Mouse (Mus musculus): Measurements from ENCODE around the gene 1700025G04Rik. TPM values are rescaled to one million over a fixed set of nuclear protein-coding genes. Genes with fewer than 3 reads are reported as not detected.
"Not testable (repeated sequence)": the region's sequence is repeated elsewhere in the genome, so short reads cannot be mapped to it uniquely, and the experiment has no call there.

Gene 1700025G04Rik
- total RNA-seq, 2 experiments from 2014 or later = 56.4 to 60.5 TPM

DNA sequence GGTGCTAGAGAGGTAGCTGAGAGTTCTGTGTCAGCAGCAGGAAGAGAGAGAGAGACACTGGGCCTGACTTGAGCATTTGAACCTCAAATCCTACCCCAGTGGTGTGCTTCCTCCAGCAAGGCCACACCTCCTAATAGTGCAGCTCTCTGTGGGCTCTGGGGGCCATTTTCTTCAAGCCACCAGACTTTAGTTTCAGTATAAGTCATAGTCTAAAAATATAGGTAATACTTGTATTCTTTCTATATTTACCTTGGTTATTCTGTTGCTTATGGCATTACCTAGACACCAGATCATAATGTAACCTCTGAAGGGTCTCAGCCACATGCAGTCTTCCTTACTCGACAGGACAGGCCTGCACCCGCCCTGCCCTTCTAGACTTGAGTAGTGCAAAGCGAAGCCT is 273.9 kb downstream of the 1700025G04Rik start:
- no peak for DNase-seq
- intact Hi-C loops (cut with DNase I) = no loop called here

DNA sequence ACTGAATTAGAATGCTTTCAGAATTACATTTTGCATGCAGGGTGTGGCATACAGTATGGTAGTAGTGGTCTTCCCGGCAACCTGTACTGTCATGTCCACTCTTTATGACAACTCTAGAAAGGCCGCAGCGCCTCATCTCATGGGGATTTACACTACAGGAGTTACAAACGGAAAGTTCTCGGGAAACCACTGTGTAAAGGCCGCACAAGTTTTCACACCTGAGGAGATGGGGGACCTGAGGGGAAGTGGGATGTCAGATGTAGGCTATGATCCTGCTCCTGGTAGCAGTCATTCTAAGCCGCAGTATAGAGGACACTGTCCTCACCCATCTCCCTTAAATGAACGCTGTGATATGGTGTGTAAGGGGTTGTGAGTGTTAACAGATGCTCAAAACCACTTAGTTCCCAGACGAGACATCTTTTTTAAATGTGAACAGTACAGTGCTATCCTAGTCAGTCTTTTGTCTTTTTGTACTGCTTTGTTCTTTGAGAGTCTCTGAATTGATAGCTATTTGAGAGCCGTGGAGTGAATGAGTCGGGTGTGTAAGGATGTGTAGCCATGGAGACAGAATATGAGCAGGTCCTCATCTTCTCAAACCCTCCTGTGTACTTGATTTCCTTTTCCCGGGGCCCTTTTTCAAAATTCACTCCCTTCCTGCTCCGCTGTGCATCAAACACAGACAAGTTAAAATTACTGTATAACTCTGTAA is 277.8 kb downstream of the 1700025G04Rik start:
- no peak for DNase-seq
- intact Hi-C loops (cut with DNase I) = no loop called here

DNA sequence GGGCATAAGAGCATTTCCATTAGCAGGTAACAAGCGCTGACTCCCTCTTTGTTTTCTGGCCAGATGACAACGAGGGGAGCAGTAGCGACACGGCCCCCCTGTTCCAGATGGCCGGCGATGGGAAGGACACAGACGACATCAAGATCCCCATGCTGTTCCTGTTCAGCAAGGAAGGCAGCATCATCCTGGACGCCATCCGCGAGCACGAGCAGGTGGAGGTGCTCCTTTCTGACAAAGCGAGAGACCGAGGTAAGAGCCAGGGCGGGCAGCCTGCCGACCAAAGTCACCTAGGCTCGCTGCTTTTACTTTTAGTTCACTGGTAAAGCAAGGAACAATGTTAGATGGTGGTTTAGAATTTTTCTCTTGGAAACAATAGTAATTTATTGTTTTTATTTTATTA is 278.5 kb downstream of the 1700025G04Rik start:
- intact Hi-C loops (cut with DNase I) = no loop called here
- no peak for DNase-seq

DNA sequence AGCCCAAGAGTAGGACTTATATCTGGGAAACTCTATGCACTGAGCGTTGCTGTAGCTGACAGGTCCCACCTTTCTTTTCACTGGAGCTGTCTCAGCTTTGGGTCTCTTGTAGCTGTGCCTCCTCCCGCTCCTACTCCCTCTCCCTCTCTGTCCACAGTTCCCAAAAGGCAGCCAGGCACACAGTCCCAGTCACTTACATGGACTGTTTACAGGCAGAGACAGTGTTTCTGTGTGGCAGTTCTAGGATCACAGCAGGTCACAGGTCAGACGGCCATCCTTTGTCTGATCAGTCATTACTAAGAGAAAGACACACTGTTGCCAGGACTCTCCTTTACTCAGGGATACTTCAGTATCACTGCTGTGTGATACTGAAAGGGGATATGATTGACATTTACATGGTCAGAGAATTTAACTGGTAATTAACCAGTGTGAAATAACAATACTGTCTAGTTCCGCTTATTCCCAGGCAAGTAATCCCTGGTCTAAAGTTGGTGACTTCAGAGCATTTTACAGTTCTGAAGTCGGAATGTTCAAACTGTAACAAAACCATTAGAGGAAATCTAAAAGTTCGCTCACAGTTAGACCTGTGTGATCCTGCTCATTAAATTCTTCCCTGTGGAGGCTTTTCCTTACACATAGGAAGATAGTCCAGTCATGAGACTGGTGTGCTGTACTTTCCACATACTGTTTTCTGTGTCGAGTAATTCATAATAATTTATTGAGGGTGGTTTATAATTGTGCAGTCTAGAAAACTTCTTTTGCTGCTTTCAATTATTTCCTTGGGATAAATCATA is 279.1 kb downstream of the 1700025G04Rik start:
- no peak for DNase-seq
- intact Hi-C loops (cut with DNase I) = no loop called here

DNA sequence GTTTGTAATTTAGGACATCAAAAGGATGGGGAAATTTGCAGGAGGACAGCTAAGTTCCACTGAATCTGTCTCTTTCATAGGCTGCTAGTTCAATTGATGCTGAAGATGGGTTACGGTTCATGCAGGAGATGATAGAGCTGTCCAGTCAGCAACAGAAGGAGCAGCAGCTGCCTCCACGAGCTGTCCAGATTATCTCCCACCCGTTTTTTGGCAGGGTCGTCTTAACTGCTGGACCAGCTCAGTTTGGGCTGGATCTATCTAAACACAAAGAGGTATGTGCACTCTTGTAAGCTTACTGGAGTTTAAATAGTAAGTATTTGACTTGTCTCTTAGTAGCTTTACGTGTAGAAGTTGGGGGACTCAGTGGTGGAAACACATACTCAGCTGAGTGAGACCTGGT is 282.6 kb downstream of the 1700025G04Rik start:
- no peak for DNase-seq
- intact Hi-C loops (cut with DNase I) = no loop called here

DNA sequence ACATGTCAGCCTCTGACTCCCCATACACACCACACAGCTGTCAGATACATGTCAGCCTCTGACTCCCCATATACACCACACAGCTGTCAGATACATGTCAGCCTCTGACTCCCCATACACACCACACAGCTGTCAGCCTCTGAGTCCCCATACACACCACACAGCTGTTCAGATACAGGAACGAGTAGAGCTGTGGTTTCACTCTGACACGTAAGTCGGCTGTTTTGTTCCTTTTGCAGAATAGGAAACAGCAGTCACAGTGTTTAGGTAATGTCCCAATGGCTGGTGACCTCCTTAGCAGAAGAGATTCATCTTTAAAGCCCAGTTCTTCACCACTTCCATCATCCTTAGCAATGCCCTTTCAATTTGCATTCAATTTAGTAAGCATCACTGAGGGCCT is 287.1 kb downstream of the 1700025G04Rik start:
- DNase-seq; intact Hi-C loops (cut with DNase I): not testable (repeated sequence)

All from heart, postnatal 10 days (tissue).